Mouse (Mus musculus) midbrain, embryonic 14.5 days (tissue): ENCODE measurements around the gene Tinf2. TPM values are rescaled to one million over a fixed set of nuclear protein-coding genes. Genes with fewer than 3 reads are reported as not detected.

Experiments
- ATAC-seq: fragments of 200-750 bp; cut with Nextera tagmentation; 2 replicates; pipeline ENCODE4 v1.8.0; 2017; ENCODE audit warnings: moderate number of reproducible peaks, moderate library complexity; ENCODE audit not compliant: low FRiP score, low TSS enrichment
- DNase-seq: peaks from one replicate; pipeline ENCODE4 v3.0.0-alpha.2; 2015
- H3K27ac ChIP-seq: fragments of 300-500 bp; sonication (generic); replicated peaks from 2 replicates; pipeline ENCODE4 v1.5.1; 2014; ENCODE audit warnings: mild to moderate bottlenecking, low read depth, low read length, moderate library complexity
- H3K27me3 ChIP-seq: fragments of 300-500 bp; sonication (generic); 2 replicates; pipeline ENCODE4 v1.6.1; 2014; ENCODE audit warnings: low read length, control low read depth, mixed read lengths; ENCODE audit not compliant: control insufficient read depth, insufficient read depth
- H3K36me3 ChIP-seq: fragments of 300-500 bp; sonication (generic); 2 replicates; pipeline ENCODE4 v1.6.1; 2014; ENCODE audit warnings: low read length, control low read depth; ENCODE audit not compliant: control insufficient read depth, insufficient read depth
- H3K4me1 ChIP-seq: fragments of 300-500 bp; sonication (generic); 2 replicates; pipeline ENCODE4 v1.6.1; 2014; ENCODE audit warnings: mild to moderate bottlenecking, antibody characterized with exemption, low read length, control low read depth; ENCODE audit not compliant: control insufficient read depth, insufficient read depth
- H3K4me2 ChIP-seq: fragments of 300-500 bp; sonication (generic); 2 replicates; pipeline ENCODE4 v1.6.1; 2014; ENCODE audit warnings: mild to moderate bottlenecking, low read length, moderate library complexity
- H3K4me3 ChIP-seq: fragments of 300-500 bp; sonication (generic); replicated peaks from 2 replicates; pipeline ENCODE4 v1.5.1; 2014; ENCODE audit warnings: low read depth, low read length
- H3K9ac ChIP-seq: fragments of 300-500 bp; sonication (generic); replicated peaks from 2 replicates; pipeline ENCODE4 v1.6.1; 2014; ENCODE audit warnings: mild to moderate bottlenecking, low read length, moderate library complexity
- H3K9me3 ChIP-seq: fragments of 300-500 bp; sonication (generic); 2 replicates; pipeline ENCODE4 v1.6.1; 2016; ENCODE audit warnings: low read length, control low read depth, mixed read lengths; ENCODE audit not compliant: control insufficient read depth
- WGBS: fragments of 180-500 bp; shearing (Covaris S2); extraction: QIAGEN DNeasy Blood & Tissue Kit; methylation state at CpG from one replicate; pipeline ENCODE4 v1.1.7; 2014; 5-methylcytosine and 5-hydroxymethylcytosine counted together
- polyA plus RNA-seq: library from polyadenylated mRNA; unstranded; fragments of >200 nt; fragmentation: Nextera tagmentation; extraction: Ambion mirVana; gene quantifications from 2 replicates; pipeline ENCODE4 v1.2.1, GENCODE M21; 2014

The Tinf2 gene
- polyA plus RNA-seq, 1 experiment from 2014 or later: 26.9 TPM

GRCm38 (mm10) chr14:55656935-55657334, 24.7 kb downstream of the Tinf2 start:
- H3K4me2 ChIP-seq: no peak overlapping the region
- no peaks in the 10 kb centered on the region for H3K9me3 ChIP-seq
- peaks cover 7% of the 10 kb centered on the region; the same call in 1 of the 2 replicates for H3K4me1 ChIP-seq
- H3K4me3 ChIP-seq: no peak overlapping the region
- ATAC-seq: no peak
- no peaks in the 10 kb centered on the region for H3K27me3 ChIP-seq
- 93% methylated on average over 3 of the region's 3 CpGs for WGBS
- H3K36me3 ChIP-seq: peaks cover 24% of the 10 kb centered on the region
- no peak for DNase-seq
- no peak overlapping the region for H3K27ac ChIP-seq
- H3K9ac ChIP-seq: no peak overlapping the region

GRCm38 (mm10) chr14:55651528-55651927, 30.1 kb downstream of the Tinf2 start:
- ATAC-seq (no peak), DNase-seq (no peak)
- Histone ChIP-seq H3K4me2 (no peak overlapping the region), H3K4me1 (no peaks in the 10 kb centered on the region), H3K9me3 (no peaks in the 10 kb centered on the region), H3K9ac (no peak overlapping the region), H3K36me3 (no peaks in the 10 kb centered on the region), H3K27me3 (no peaks in the 10 kb centered on the region), H3K27ac (no peak overlapping the region), H3K4me3 (no peak overlapping the region)
- WGBS: 94% methylated on average over 7 of the region's 7 CpGs

GRCm38 (mm10) chr14:55649884-55650283, 31.7 kb downstream of the Tinf2 start, which contains the start of gene Tssk4:
Gene Tssk4 (plus strand): TSS chr14:55650184.
- H3K9ac ChIP-seq: no peak within 1 kb of the TSS
- H3K4me2 ChIP-seq: no peak within 1 kb of the TSS
- H3K4me3 ChIP-seq: no peak within 1 kb of the TSS
- H3K9me3 ChIP-seq: no peaks in the 10 kb centered on the region
- 93% methylated on average over 2 of the region's 2 CpGs for WGBS
- 0 out of 2 replicates have a peak, but pooled peaks cover 3% of the 10 kb centered on the region for H3K36me3 ChIP-seq
- no peaks in the 10 kb centered on the region for H3K4me1 ChIP-seq
- no peak within 1 kb of the TSS for H3K27ac ChIP-seq
- DNase-seq (no peak), ATAC-seq (no peak)
- no peaks in the 10 kb centered on the region for H3K27me3 ChIP-seq

- Histone ChIP-seq H3K4me2 (peak overlapping the region; percentile 86), H3K27me3 (no peaks in the 10 kb centered on the region), H3K36me3 (peaks cover 24% of the 10 kb centered on the region), H3K4me3 (peak overlapping the region; percentile 98), H3K9me3 (no peaks in the 10 kb centered on the region), H3K9ac (peak overlapping the region; percentile 94; the same call in 1 of the 2 replicates), H3K27ac (no peak overlapping the region), H3K4me1 (peaks cover 11% of the 10 kb centered on the region)
- DNase-seq (no peak), ATAC-seq (no peak)
- WGBS: 30% methylated on average over 17 of the region's 17 CpGs
Observed at GRCm38 (mm10) chr14:55644261-55644888, 37.2 kb downstream of the Tinf2 start.

GRCm38 (mm10) chr14:55643060-55643907, 38.3 kb downstream of the Tinf2 start, which contains the start of gene Tm9sf1:
Gene Tm9sf1 (minus strand): TSS chr14:55643806.
- DNase-seq (peak; percentile 88), ATAC-seq (peak; percentile 88)
- WGBS: under 1% methylated on average over 89 of the region's 89 CpGs
- Histone ChIP-seq H3K27me3 (no peaks in the 10 kb centered on the region), H3K36me3 (peaks cover 31% of the 10 kb centered on the region), H3K9ac (peak within 1 kb of the TSS; percentile 94), H3K4me1 (peaks cover 11% of the 10 kb centered on the region), H3K4me2 (peak within 1 kb of the TSS; percentile 86), H3K4me3 (peak within 1 kb of the TSS; percentile 98), H3K9me3 (no peaks in the 10 kb centered on the region), H3K27ac (peak within 1 kb of the TSS; percentile 97)

GRCm38 (mm10) chr14:55642679-55643059, 39.0 kb downstream of the Tinf2 start:
- H3K4me3 ChIP-seq: peak overlapping the region; percentile 98
- 26% methylated on average over 8 of the region's 8 CpGs for WGBS
- H3K36me3 ChIP-seq: peaks cover 37% of the 10 kb centered on the region

GRCm38 (mm10) chr14:55641291-55641690, 40.3 kb downstream of the Tinf2 start:
- H3K9ac ChIP-seq: no peak overlapping the region
- peaks cover 11% of the 10 kb centered on the region for H3K4me1 ChIP-seq
- H3K4me2 ChIP-seq: no peak overlapping the region
- ATAC-seq: no peak
- 97% methylated on average over 13 of the region's 13 CpGs for WGBS
- H3K4me3 ChIP-seq: no peak overlapping the region
- H3K9me3 ChIP-seq: no peaks in the 10 kb centered on the region
- no peaks in the 10 kb centered on the region for H3K27me3 ChIP-seq
- peaks cover 48% of the 10 kb centered on the region for H3K36me3 ChIP-seq
- DNase-seq: no peak
- no peak overlapping the region for H3K27ac ChIP-seq

More at GRCm38 (mm10) chr14:55642679-55643059, 39.0 kb downstream of the Tinf2 start:
- Histone ChIP-seq H3K27ac (peak overlapping the region; percentile 97), H3K4me1 (peaks cover 11% of the 10 kb centered on the region), H3K9ac (peak overlapping the region; percentile 94), H3K9me3 (no peaks in the 10 kb centered on the region), H3K27me3 (no peaks in the 10 kb centered on the region), H3K4me2 (peak overlapping the region; percentile 86)
- ATAC-seq: peak; percentile 38; the same call in 1 of the 2 replicates
- DNase-seq: no peak

GRCm38 (mm10) chr14:55640816-55641215, 40.8 kb downstream of the Tinf2 start:
- WGBS: 98% methylated on average over 14 of the region's 14 CpGs
- no peak for DNase-seq
- Histone ChIP-seq H3K36me3 (peaks cover 48% of the 10 kb centered on the region), H3K9ac (no peak overlapping the region), H3K4me2 (no peak overlapping the region), H3K4me3 (no peak overlapping the region), H3K9me3 (no peaks in the 10 kb centered on the region), H3K27me3 (no peaks in the 10 kb centered on the region), H3K4me1 (peaks cover 11% of the 10 kb centered on the region), H3K27ac (no peak overlapping the region)
- no peak for ATAC-seq
